Comparison of ENCODE assay signal across 21 mouse cellular contexts in genomic region chr5:65873212-65873611, GRCm38 (mm10). TPM values are rescaled to one million over a fixed set of nuclear protein-coding genes. Genes with fewer than 3 reads are reported as not detected.
A peak's percentile ranks its signal among the peaks of the same experiment; 100 is the strongest.
DNase-seq lines count a peak whose midpoint lies in the region; ATAC-seq lines count a peak whose summit lies in the region.
"Had no signal": no experiment of that assay in that cellular context is flagged by ENCODE, and none has a peak within 500 bp of the region (broad histone marks: within the 10 kb centered on the region; RNA-seq: fewer than 3 reads in every experiment).

No protein-coding gene starts in this region.

- H3K4me1 ChIP-seq in megakaryocyte, embryonic 14.5 days, result peaks cover 82% of the 10 kb centered on the region
- H3K4me1 ChIP-seq in hindbrain, embryonic 13.5 days (replicated peaks), result no peaks in the 10 kb centered on the region
- H3K4me1 ChIP-seq: forebrain, embryonic 13.5 days; heart, embryonic 10.5 days; hindbrain, embryonic 10.5 days; hindbrain, embryonic 15.5 days had no signal

- H3K9ac ChIP-seq in hindbrain, embryonic 13.5 days, result no peak overlapping the region
- H3K9ac ChIP-seq: embryonic facial prominence, embryonic 13.5 days; forebrain, embryonic 13.5 days; hindbrain, embryonic 15.5 days had no signal

- ATAC-seq in CD4-positive, CD25-positive, alpha-beta regulatory T cell, adult 4 months, result peak; percentile 41
- ATAC-seq in common myeloid progenitor, adult 5-6 weeks (replicated peaks; ENCODE audit: low read depth, poor library complexity, severe bottlenecking), result peak; percentile 62
- ATAC-seq in erythroblast, adult 5-6 weeks (replicated peaks; ENCODE audit: low FRiP score, poor library complexity, severe bottlenecking), result no peak
- no peak for ATAC-seq in hindbrain, embryonic 13.5 days (ENCODE audit: low FRiP score)
- ATAC-seq: forebrain, embryonic 13.5 days had no signal

- no peaks in the 10 kb centered on the region for H3K9me3 ChIP-seq in megakaryocyte, embryonic 14.5 days
- H3K9me3 ChIP-seq in hindbrain, embryonic 13.5 days, result no peaks in the 10 kb centered on the region
- H3K9me3 ChIP-seq: embryonic facial prominence, embryonic 13.5 days; forebrain, embryonic 13.5 days; heart, embryonic 10.5 days; hindbrain, embryonic 10.5 days; hindbrain, embryonic 15.5 days had no signal

- WGBS in hindbrain, embryonic 13.5 days, result 82% methylated on average over 4 of the region's 4 CpGs

- H3K27me3 ChIP-seq in megakaryocyte, embryonic 14.5 days (replicated peaks), result no peaks in the 10 kb centered on the region
- no peaks in the 10 kb centered on the region for H3K27me3 ChIP-seq in hindbrain, embryonic 13.5 days
- H3K27me3 ChIP-seq: embryonic facial prominence, embryonic 13.5 days; forebrain, embryonic 13.5 days; hindbrain, embryonic 15.5 days had no signal

- H3K4me3 ChIP-seq in megakaryocyte, embryonic 14.5 days (replicated peaks), result peak overlapping the region; percentile 16
- no peak overlapping the region for H3K4me3 ChIP-seq in hindbrain, embryonic 13.5 days
- H3K4me3 ChIP-seq: embryonic facial prominence, embryonic 13.5 days; forebrain, embryonic 13.5 days; heart, embryonic 10.5 days; hindbrain, embryonic 10.5 days; hindbrain, embryonic 15.5 days had no signal

- peak; percentile 74 for DNase-seq in CD4-positive helper T cell, adult 2 months (ENCODE audit: low read depth, low spot score)
- DNase-seq in urinary bladder, adult 18-20 months (ENCODE audit: low spot score in 2 of 2), result no peak
- DNase-seq in embryo, embryonic 9.5 days (ENCODE audit: extremely low spot score), result no peak
- DNase-seq: adrenal gland, postnatal 14 days; B cell, adult 2 months; cerebellum, adult 2 months; cerebellum, postnatal 10 days; gastrocnemius, postnatal 36 days; heart, adult 18-20 months; heart, postnatal 10 days; kidney, adult 18-20 months had no signal

- H3K4me2 ChIP-seq in hindbrain, embryonic 13.5 days, result no peak overlapping the region
- H3K4me2 ChIP-seq: embryonic facial prominence, embryonic 13.5 days; forebrain, embryonic 13.5 days; hindbrain, embryonic 15.5 days had no signal

- no peak overlapping the region for H3K27ac ChIP-seq in hindbrain, embryonic 13.5 days
- H3K27ac ChIP-seq: embryonic facial prominence, embryonic 13.5 days; forebrain, embryonic 13.5 days; heart, embryonic 10.5 days; hindbrain, embryonic 10.5 days; hindbrain, embryonic 15.5 days had no signal

- H3K36me3 ChIP-seq in megakaryocyte, embryonic 14.5 days (replicated peaks; ENCODE audit: low read length), result peaks cover 12% of the 10 kb centered on the region
- H3K36me3 ChIP-seq in hindbrain, embryonic 13.5 days, result no peaks in the 10 kb centered on the region
- H3K36me3 ChIP-seq: embryonic facial prominence, embryonic 13.5 days; heart, embryonic 10.5 days; hindbrain, embryonic 10.5 days; hindbrain, embryonic 15.5 days had no signal

RNA-seq across cellular contexts. Expression of gene Rhoh, which starts 12.2 kb away (rescaled TPM):
- polyA plus RNA-seq in CD4-positive, CD25-positive, alpha-beta regulatory T cell, adult 4 months (2017; shearing (Covaris generic)), result 100 to 1,000 TPM; 342 to 463 TPM
- total RNA-seq in common myeloid progenitor, adult 5-6 weeks (2017), result 33.6 and 46.6 TPM in 2 replicates
- 0.70 TPM in 1 of 2 replicates, not detected in the other for polyA plus RNA-seq in megakaryocyte, embryonic 14.5 days (2012; ENCODE audit: insufficient read depth, low replicate concordance)
- total RNA-seq in erythroblast, adult 5-6 weeks (2015; ENCODE audit: low replicate concordance), result 2.1 and 2.5 TPM in 2 replicates
- total RNA-seq in erythroblast, adult 5-6 weeks (2017; ENCODE audit: low replicate concordance), result 1.0 and 3.3 TPM in 2 replicates
- 0.30 and 0.60 TPM in 2 replicates for polyA plus RNA-seq in hindbrain, embryonic 13.5 days (2015; fragmentation: Nextera tagmentation; extraction: Ambion mirVana)

Comparison
In these comparisons a context has a peak if more than half of its experiments do, and no peak if none do; other contexts are left out.
1. ATAC-seq: peak in CD4-positive, CD25-positive, alpha-beta regulatory T cell, adult 4 months (single experiment) and common myeloid progenitor, adult 5-6 weeks (single experiment); none in erythroblast, adult 5-6 weeks (single experiment) and hindbrain, embryonic 13.5 days (single experiment).
2. RNA of gene Rhoh, which starts 12.2 kb away (polyA plus RNA-seq): 342 to 463 TPM in CD4-positive, CD25-positive, alpha-beta regulatory T cell, adult 4 months; 0.70 TPM in megakaryocyte, embryonic 14.5 days and 0.30 to 0.60 TPM in hindbrain, embryonic 13.5 days; every median in the first group is over 100 times any median in the second.